Mouse (Mus musculus): ENCODE measurements at regions not wholly inside any gene's neighbourhood (a gene's known extent, or its start where the extent isn't known, plus 50 kb on each side); places are given as distances from the start of the nearest gene placed in this dataset.

DNA sequence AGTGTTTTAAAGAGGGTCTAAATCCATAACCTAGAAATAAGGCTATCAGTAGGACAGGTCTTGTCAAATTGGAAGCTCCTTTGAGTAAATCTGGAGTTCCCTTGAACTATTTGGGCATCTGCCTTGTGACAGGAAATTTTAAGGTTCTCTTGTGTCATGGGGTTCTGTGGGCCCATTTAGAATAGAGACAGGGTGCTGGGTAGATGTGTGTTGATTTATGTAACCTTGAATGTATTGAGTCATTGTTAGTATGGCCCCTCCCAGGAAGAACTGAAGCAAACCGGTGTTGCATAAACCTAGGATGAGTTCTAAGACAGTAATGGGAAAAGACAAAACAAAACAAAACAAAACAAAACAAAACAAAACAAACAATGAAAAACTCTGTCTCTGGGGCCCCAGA lies 1404.6 kb upstream of the Lrrc6 start:
- no peaks in the 10 kb centered on the region for H3K4me1 ChIP-seq (replicated peaks; ENCODE audit: control insufficient read depth, insufficient read depth, low read length)
- H3K4me2 ChIP-seq (replicated peaks; ENCODE audit: low read depth) = no peak overlapping the region
- no peaks in the 10 kb centered on the region for H3K27me3 ChIP-seq (replicated peaks; ENCODE audit: control insufficient read depth, insufficient read depth, low read length)
- no peaks in the 10 kb centered on the region for H3K36me3 ChIP-seq (ENCODE audit: control insufficient read depth, insufficient read depth)
- no peak for ATAC-seq
- 77% methylated on average over 1 of the region's 1 CpGs for whole genome bisulfite sequencing
- no peaks in the 10 kb centered on the region for H3K9me3 ChIP-seq (ENCODE audit: control insufficient read depth)
- H3K27ac ChIP-seq (ENCODE audit: low read depth, low read length) = no peak overlapping the region
- H3K9ac ChIP-seq (ENCODE audit: low read depth, low read length) = no peak overlapping the region
- no peak overlapping the region for H3K4me3 ChIP-seq (ENCODE audit: low read depth, low read length)
- no peak for TF ChIP-seq CTCF (IDR thresholded peaks at IDR 0.05; ENCODE audit: low read depth)

DNA sequence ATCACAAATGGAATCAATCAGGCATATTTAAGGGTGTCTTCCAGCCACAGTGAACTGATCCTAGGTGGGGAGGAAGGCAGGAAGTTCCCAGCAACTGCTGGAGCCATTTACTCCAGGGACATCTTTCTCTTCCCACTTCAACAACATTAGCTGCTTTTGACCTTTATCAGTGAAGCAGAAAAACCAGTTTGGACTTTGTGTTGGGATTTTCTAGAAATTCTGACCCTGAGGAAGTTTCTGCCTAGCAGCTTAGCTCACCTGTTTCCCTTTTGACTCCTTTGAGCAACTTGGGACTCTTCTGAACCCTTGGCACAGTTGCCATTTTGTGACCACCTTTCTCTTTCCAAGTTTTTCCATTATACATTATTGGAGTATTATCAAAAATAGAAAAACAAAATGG lies 1403.9 kb upstream of the Lrrc6 start:
- no peak for TF ChIP-seq CTCF (IDR thresholded peaks at IDR 0.05; ENCODE audit: low read depth)
- no peak overlapping the region for H3K4me3 ChIP-seq (ENCODE audit: low read depth, low read length)
- no peak overlapping the region for H3K27ac ChIP-seq (ENCODE audit: low read depth, low read length)
- H3K4me2 ChIP-seq (replicated peaks; ENCODE audit: low read depth) = no peak overlapping the region
- no peaks in the 10 kb centered on the region for H3K27me3 ChIP-seq (replicated peaks; ENCODE audit: control insufficient read depth, insufficient read depth, low read length)
- no peaks in the 10 kb centered on the region for H3K4me1 ChIP-seq (replicated peaks; ENCODE audit: control insufficient read depth, insufficient read depth, low read length)
- no peak overlapping the region for H3K9ac ChIP-seq (ENCODE audit: low read depth, low read length)
- no peaks in the 10 kb centered on the region for H3K9me3 ChIP-seq (ENCODE audit: control insufficient read depth)
- no peaks in the 10 kb centered on the region for H3K36me3 ChIP-seq (ENCODE audit: control insufficient read depth, insufficient read depth)
- ATAC-seq = no peak

DNA sequence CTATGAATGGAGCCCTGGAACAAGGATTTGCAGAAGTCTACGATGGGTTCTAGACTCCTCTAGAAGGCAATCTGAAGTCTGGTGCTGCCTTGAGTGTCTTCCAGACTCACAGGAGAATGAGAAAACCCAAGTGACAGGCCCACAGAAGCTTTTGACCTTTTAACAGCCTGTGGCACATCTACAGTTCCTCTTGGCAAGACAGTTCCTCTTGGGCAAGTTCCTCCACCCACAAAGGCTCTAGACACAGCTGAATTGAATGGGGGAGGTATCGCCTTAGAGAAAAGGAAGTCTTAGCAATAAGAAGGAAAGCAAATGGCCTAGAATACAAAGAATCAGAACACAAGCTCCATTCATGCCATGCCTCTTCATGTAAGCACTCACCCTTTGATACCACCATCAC lies 1402.3 kb upstream of the Lrrc6 start:
- WGBS = 90% methylated on average over 2 of the region's 2 CpGs

DNA sequence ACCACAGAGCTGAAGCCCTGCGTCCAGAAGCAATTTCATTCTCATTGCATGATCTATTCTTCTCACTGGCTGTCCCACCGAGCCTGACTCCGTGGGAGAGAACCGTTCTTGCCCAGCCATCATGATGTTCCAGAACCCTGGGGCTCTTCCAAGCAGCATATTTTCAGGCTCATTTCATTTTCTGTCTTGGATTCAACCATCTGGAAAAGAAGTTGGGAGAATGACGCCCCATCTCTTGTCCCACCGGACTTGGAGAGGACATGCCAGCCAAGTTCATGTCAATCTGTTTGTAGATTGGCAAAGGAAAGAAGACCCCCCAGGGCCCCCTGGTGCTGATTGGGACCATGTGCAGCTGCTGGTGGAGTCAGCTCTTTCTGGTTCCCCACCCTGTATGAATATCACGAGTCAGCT lies 1400.5 kb upstream of the Lrrc6 start:
- Histone ChIP-seq H3K27ac (ENCODE audit: low read depth, low read length) (no peak overlapping the region), H3K4me1 (replicated peaks; ENCODE audit: control insufficient read depth, insufficient read depth, low read length) (no peaks in the 10 kb centered on the region), H3K9me3 (ENCODE audit: control insufficient read depth) (no peaks in the 10 kb centered on the region), H3K27me3 (replicated peaks; ENCODE audit: control insufficient read depth, insufficient read depth, low read length) (no peaks in the 10 kb centered on the region), H3K9ac (ENCODE audit: low read depth, low read length) (no peak overlapping the region), H3K4me3 (ENCODE audit: low read depth, low read length) (no peak overlapping the region), H3K4me2 (replicated peaks; ENCODE audit: low read depth) (no peak overlapping the region), H3K36me3 (ENCODE audit: control insufficient read depth, insufficient read depth) (no peaks in the 10 kb centered on the region)
- no peak for ATAC-seq
- no peak for TF ChIP-seq CTCF (IDR thresholded peaks at IDR 0.05; ENCODE audit: low read depth)
- WGBS = 81% methylated on average over 7 of the region's 7 CpGs

More for the DNA sequence above, 1402.3 kb upstream of the Lrrc6 start:
- H3K4me3 ChIP-seq (ENCODE audit: low read depth, low read length) = no peak overlapping the region
- H3K27ac ChIP-seq (ENCODE audit: low read depth, low read length) = no peak overlapping the region
- no peak overlapping the region for H3K4me2 ChIP-seq (replicated peaks; ENCODE audit: low read depth)
- no peaks in the 10 kb centered on the region for H3K36me3 ChIP-seq (ENCODE audit: control insufficient read depth, insufficient read depth)
- H3K4me1 ChIP-seq (replicated peaks; ENCODE audit: control insufficient read depth, insufficient read depth, low read length) = no peaks in the 10 kb centered on the region
- no peak for TF ChIP-seq CTCF (IDR thresholded peaks at IDR 0.05; ENCODE audit: low read depth)
- H3K27me3 ChIP-seq (replicated peaks; ENCODE audit: control insufficient read depth, insufficient read depth, low read length) = no peaks in the 10 kb centered on the region
- no peaks in the 10 kb centered on the region for H3K9me3 ChIP-seq (ENCODE audit: control insufficient read depth)
- no peak overlapping the region for H3K9ac ChIP-seq (ENCODE audit: low read depth, low read length)
- ATAC-seq = no peak

DNA sequence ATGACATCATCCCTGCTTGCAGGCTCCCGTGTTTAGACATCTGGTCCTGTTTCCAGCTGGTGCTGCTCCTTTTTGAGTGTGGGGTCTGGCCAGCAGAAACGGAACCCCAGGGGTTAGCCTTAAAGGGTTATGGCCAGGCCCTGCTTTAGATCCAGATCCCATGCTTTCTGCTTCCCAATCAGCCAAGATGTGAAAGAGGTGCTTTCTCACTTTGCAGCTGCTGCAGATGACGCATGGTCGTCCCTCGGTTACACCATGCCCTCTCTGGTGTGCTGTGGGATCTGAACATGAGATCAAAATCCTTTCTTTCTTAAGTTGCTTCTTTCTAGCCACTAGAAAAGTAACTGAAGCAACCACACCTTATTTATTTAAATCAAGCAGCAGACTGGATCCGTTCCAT lies 1399.1 kb upstream of the Lrrc6 start:
- H3K36me3 ChIP-seq (ENCODE audit: control insufficient read depth, insufficient read depth) = no peaks in the 10 kb centered on the region
- no peaks in the 10 kb centered on the region for H3K27me3 ChIP-seq (replicated peaks; ENCODE audit: control insufficient read depth, insufficient read depth, low read length)
- H3K4me3 ChIP-seq (ENCODE audit: low read depth, low read length) = no peak overlapping the region
- H3K4me2 ChIP-seq (replicated peaks; ENCODE audit: low read depth) = no peak overlapping the region
- H3K9ac ChIP-seq (ENCODE audit: low read depth, low read length) = no peak overlapping the region
- WGBS = 67% methylated on average over 6 of the region's 6 CpGs
- H3K9me3 ChIP-seq (ENCODE audit: control insufficient read depth) = no peaks in the 10 kb centered on the region
- H3K27ac ChIP-seq (ENCODE audit: low read depth, low read length) = no peak overlapping the region
- TF ChIP-seq CTCF (IDR thresholded peaks at IDR 0.05; ENCODE audit: low read depth) = no peak
- no peaks in the 10 kb centered on the region for H3K4me1 ChIP-seq (replicated peaks; ENCODE audit: control insufficient read depth, insufficient read depth, low read length)
- no peak for ATAC-seq

DNA sequence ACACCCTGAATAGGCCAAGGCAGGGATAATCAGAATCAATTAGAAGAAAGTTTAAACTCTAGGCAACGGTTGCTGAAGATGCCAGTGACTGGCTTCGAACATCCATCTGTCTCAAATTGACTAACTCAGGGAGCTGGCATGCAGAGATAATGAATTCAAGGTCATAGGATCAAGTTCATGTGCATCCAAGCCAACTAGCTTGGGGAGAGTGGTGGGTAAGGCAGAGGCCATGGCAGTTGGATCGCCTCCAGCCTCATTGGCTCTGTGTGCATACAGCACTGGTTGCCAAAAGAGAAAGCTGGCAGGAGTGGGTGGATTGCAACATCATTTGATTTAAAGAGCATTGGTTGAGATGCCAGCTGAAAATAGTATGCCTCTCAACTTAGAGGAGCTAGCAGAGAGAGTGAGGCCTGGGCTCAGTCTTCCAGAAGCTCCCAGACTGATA lies 1398.3 kb upstream of the Lrrc6 start:
- Histone ChIP-seq H3K9me3 (ENCODE audit: control insufficient read depth) (no peaks in the 10 kb centered on the region), H3K4me1 (replicated peaks; ENCODE audit: control insufficient read depth, insufficient read depth, low read length) (no peaks in the 10 kb centered on the region), H3K27ac (ENCODE audit: low read depth, low read length) (no peak overlapping the region), H3K4me2 (replicated peaks; ENCODE audit: low read depth) (no peak overlapping the region), H3K36me3 (ENCODE audit: control insufficient read depth, insufficient read depth) (no peaks in the 10 kb centered on the region), H3K27me3 (replicated peaks; ENCODE audit: control insufficient read depth, insufficient read depth, low read length) (no peaks in the 10 kb centered on the region), H3K4me3 (ENCODE audit: low read depth, low read length) (no peak overlapping the region), H3K9ac (ENCODE audit: low read depth, low read length) (no peak overlapping the region)
- 77% methylated on average over 3 of the region's 3 CpGs for WGBS
- no peak for ATAC-seq
- TF ChIP-seq CTCF (IDR thresholded peaks at IDR 0.05; ENCODE audit: low read depth) = no peak

DNA sequence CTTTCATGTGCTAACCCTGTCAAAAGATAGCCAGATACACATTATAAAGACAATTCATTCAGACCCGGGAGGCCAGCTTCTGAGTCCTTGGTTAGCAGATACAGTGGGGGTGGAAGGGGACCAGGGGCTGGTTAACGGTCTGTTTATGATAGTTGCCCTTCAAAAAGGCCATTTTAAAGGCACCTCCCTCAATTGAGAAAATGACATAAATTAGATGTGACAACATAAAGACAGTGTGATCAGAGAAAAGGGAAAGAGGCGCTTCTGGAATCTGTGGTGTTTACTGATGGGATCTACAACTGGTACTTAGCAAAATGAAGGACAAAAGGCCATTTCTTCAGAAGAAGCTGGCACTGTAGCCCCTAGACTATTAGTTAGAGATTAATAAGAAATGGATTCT lies 1391.4 kb upstream of the Lrrc6 start:
- WGBS = 54% methylated on average over 3 of the region's 3 CpGs

More for the DNA sequence above, 1391.4 kb upstream of the Lrrc6 start:
- H3K27me3 ChIP-seq (replicated peaks; ENCODE audit: control insufficient read depth, insufficient read depth, low read length) = no peaks in the 10 kb centered on the region
- H3K4me2 ChIP-seq (replicated peaks; ENCODE audit: low read depth) = no peak overlapping the region
- no peaks in the 10 kb centered on the region for H3K4me1 ChIP-seq (replicated peaks; ENCODE audit: control insufficient read depth, insufficient read depth, low read length)
- no peak overlapping the region for H3K9ac ChIP-seq (ENCODE audit: low read depth, low read length)
- H3K4me3 ChIP-seq (ENCODE audit: low read depth, low read length) = no peak overlapping the region
- no peaks in the 10 kb centered on the region for H3K9me3 ChIP-seq (ENCODE audit: control insufficient read depth)
- ATAC-seq = no peak
- no peaks in the 10 kb centered on the region for H3K36me3 ChIP-seq (ENCODE audit: control insufficient read depth, insufficient read depth)
- TF ChIP-seq CTCF (IDR thresholded peaks at IDR 0.05; ENCODE audit: low read depth) = no peak
- H3K27ac ChIP-seq (ENCODE audit: low read depth, low read length) = no peak overlapping the region
